Mouse (Mus musculus) mouse trophoblast stem cell (cell line): Measurements from ENCODE around the gene Adgre4.
"Not testable (repeated sequence)": the region's sequence is repeated elsewhere in the genome, so short reads cannot be mapped to it uniquely, and the experiment has no call there.

Experiments used
- in situ Hi-C, 2 experiments: fragments of 300-500 bp; cut with MseI, MboI; formaldehyde crosslinking; loops; 2 replicates in 1 of 2; 3 replicates in 1 of 2; pipeline ENCODE4 v1.15.1; 2025

Gene Adgre4

DNA sequence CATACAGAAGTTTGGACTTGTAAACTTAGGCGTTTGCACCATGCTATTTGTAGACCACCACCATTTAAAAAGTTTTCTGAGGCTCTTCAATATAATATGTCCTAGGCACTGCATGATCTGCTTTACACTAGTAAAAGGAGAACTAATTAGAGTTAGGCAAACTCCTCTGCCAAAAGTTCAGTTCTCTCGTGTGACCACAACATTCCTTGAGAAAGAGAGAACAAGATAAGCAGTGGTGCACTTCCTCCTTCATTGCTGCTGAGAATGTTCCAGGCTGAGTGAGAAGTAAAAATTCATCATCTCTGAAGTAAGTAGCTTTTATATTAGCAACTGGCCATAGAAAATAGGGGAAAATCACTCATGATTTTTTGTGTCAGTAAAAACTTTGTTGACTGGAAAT is at the start of gene Adgre4:
TSS of gene Adgre4 (plus strand) at position 199 of the 400 bp plus-strand sequence.
- in situ Hi-C loops, result no loop called here

DNA sequence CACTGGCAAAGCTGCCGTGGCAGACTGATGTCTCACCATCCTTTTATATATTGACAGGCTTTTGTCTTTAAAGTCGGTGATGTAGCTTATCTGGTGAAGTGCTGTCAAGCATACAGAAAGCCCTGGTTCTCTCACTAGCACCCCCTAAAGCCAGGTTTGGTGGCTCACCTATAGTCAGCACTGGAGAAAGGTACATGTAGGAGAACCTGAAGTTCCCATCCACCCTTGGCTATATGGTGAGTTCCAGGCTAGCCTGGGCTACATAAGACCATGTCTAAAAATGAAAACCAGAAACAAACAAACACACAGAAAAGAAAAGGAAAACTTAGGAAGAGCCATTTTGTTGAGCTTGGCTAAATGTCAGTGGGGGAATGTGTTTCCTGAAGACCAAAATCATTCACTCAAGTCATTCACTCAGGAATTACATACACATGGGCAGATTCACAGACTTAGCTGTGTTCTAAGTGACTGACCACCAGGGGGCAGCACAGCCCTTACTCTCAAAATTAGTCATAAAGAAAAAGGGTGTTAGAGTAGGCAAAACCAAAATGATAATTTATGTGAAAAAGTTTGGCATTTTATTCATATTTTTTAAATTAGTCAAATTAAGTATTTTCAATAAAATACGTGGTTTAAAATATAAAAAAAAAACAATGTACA is 47.5 kb upstream of the Adgre4 start:
- in situ Hi-C loops, result loop anchor here (10.0 kb wide), 1 partner anchor 183 kb away; no protein-coding TSS in a partner anchor

DNA sequence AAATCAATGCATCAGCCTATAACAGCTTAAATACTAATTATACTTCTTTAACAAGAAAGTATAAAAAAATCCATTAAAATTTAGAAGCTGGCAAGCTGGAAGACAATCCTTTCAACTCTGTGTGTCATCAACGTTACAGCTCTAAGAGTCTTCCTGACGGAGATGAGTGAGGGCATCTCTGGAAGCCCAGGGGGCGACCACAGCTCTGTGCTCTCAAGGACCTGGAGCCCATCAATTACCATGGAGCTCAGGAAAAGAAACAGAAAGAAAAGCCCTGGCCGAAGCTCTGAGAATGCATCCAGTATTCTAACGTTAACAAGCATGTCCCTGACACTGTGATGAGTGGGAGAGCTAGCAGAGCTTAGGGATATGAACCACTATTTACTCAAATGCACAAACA is 46.9 kb upstream of the Adgre4 start:
- in situ Hi-C loops, result loop anchor here (10.0 kb wide), 1 partner anchor 182 kb away; no protein-coding TSS in a partner anchor

DNA sequence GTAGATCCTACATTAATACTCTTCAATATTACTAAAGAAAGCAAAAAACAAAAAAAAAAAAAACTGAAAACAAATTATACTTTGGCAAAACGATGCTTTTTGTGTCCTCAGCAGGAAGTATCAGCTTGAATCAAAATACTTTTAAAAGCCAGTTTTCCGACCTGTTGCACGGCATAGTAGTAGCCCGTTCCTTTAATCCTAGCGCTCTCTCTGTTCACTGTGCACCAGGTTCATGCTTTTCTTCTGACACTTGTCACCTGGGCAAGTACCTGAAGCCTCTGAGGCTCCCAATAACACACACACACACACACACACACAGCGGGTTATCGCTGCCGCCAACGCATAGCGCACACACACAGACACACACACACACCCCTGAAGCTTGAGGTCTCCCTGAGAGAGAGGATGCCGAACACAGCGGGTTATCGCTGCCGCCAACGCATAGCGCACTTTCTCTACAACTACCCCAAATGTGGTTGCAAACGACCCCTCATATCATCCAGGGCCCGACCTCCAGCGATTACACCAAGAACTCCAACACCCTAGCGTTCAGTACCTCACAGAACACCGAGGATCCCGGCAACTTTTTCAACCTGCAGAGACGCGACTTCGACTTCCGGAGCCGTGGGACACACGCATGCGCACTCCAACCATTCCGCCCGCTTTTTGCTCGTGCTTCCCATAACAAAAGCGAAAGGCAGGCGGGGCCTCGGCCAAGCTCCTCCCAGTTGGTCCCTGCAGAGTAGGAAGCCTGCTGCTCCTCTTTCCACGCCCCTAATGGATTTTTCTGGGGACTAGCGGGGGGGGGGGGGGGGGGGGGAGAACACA is 37.6 kb upstream of the Adgre4 start, which contains the start of gene Pot1b:
TSS of gene Pot1b (minus strand) at position 645 of the 828 bp plus-strand sequence.
- in situ Hi-C loops, result no loop called here

DNA sequence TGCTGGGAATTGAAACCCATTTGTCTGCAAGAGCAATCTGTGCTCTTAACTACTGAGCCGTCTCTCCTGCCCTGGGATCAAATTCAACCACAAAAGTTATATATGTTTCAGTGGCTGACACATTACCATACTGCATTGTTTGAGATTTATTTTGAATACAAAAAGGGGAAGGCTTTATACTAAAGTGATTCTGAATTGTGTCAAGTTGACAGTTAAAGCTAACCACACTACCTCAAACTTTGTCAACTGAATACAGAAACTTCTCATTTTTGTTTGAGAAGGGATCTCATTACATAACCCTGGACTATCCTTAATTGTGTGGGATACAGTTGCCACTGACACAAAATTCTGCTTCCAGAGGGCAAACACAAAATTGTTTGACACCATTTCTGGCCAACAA is 28.5 kb upstream of the Adgre4 start:
- in situ Hi-C loops, result no loop called here

DNA sequence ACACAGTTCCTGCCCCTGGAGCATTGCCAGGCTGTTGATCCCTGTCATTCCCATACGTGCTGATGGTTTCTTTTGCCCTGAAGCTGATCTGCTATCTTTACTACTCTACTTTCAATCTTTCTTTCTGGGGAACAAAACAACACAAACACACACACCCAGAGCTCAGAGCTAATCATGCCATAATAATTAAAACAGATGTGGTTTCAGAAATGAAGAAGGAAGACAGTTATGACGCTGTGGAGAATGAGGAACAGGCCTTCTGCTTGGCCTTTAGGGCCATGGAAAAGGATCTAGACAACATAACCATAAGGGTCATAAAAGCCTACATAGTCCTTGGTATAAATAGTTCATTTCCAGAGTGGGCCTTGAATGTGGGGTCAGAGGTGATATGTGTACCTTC is 27.5 kb upstream of the Adgre4 start:
- in situ Hi-C loops, result no loop called here

- in situ Hi-C loops, result no loop called here
Measured at GRCm38 (mm10) chr17:55726193-55726592, 23.6 kb upstream of the Adgre4 start.

GRCm38 (mm10) chr17:55736675-55737074 is 13.1 kb upstream of the Adgre4 start:
- in situ Hi-C loops, result no loop called here

DNA sequence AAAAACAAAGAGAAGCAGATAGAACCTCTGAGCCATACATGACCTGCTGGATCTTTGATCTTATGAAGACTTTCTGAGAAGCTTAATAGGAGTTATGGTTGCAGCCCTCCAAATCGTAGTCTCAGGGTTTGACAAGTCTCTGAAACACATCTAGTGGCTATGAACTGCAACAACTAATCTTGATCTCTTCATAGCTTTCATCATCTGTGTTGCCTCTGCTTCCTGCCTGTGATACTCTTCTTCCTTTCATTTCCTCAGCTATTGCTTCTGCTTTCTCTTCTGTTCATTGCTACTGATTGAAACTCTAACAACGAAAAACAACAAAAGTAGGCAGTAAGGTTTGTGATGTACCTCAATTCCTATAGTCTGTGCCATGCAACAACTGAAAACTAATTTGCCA is 1.4 kb downstream of the Adgre4 start:
- in situ Hi-C loops, result no loop called here

DNA sequence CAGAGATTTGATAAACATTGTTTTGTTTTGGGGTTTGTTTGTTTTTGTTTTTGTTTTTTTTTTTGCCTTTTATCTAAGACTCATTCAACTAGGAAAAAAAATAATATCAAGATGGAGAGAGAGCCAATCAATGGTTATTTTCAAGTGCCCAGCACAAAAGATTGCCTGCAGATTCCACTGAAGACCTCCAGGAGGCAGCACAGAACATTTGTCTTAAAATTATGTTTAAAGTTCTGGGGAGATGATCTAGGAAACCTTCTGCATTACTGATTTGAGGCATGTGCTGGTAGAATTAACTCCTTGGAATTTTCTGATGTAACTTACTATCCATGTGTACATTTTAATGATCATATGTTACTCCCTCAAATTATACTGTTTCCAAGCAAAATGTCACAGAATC is 63.9 kb downstream of the Adgre4 start:
- in situ Hi-C loops, result no loop called here

GRCm38 (mm10) chr17:55816853-55817252 is 67.1 kb downstream of the Adgre4 start:
- in situ Hi-C loops, result no loop called here

- in situ Hi-C loops, result no loop called here
Measured at GRCm38 (mm10) chr17:55821566-55821965, 71.8 kb downstream of the Adgre4 start.

DNA sequence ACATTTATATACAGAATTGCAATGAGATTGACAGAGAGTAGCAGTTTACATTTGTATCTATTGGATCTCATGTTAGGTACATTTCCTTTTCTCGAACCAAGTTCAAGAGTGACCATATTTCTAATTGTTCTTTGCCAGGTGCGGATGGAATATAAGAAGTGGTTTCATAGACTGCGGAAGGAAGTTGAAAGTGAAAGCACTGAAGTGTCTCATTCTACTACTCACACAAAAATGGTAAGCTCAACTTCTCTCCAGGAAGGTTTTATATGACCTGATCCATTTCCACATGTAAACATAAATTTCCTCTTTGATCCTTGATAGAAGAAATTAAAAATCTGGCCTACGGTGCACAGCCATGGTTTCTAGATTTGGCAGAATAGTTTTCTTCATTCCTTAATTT is 93.3 kb downstream of the Adgre4 start:
- in situ Hi-C loops, result no loop called here

DNA sequence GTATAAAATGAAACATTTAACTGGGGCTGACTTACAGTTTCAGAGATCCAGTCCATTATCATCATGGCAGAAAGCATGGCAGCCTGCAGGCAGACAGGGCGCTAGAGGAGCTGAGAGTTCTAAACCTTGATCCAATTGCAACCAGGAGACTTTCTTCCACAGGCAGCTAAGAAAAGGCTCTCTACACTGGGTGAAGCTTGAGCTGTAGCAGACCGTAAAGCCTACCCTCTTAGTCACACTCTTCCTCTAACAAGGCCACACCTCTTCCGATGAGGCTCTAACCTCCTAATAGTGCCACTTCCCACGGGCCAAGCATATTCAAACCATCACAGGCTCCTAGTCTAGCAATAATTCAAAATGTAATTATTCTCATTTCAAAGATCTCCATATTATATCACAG is 127.4 kb downstream of the Adgre4 start:
- in situ Hi-C loops, result no loop called here

GRCm38 (mm10) chr17:55878282-55878635 is 128.5 kb downstream of the Adgre4 start:
- in situ Hi-C loops, result not testable (repeated sequence)

DNA sequence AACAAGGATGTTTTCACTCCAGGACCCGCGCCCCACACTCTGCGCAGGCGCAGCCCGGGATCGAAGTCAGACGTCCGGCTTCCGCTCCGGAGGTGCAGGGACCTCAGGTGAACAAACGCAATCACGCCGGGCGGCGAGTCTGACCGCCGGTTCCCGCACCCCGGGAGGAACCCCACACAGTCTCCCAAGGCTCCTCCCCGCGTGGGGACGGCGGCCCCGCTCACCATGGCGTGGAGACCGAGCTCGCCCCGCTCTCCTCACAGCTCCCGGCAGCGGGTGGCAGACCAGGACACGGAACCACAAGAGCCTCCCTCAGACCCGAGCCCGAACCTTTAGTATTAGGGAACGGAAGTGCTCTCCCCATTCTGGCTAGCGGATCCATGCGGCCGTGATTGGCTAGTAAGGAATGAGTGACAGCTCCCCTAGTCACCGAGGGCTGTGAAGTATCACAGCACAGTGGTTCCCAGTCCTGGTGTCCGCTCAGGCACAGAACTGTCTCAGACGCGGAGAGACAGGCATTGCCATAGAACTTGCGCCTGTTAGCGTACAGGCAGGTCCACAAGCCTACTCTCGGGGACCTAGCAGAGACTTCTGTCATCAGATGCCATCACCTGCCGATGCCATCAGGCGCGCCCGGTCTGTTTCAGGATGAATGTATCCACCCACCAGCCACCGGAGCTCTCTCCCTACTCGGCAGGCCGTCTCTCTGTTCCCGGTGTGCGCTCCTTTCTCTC is 129.0 kb downstream of the Adgre4 start, which contains the start of gene Zfp119a:
TSS of gene Zfp119a (minus strand) at position 295 of the 734 bp plus-strand sequence.
- in situ Hi-C loops, result not testable (repeated sequence)

DNA sequence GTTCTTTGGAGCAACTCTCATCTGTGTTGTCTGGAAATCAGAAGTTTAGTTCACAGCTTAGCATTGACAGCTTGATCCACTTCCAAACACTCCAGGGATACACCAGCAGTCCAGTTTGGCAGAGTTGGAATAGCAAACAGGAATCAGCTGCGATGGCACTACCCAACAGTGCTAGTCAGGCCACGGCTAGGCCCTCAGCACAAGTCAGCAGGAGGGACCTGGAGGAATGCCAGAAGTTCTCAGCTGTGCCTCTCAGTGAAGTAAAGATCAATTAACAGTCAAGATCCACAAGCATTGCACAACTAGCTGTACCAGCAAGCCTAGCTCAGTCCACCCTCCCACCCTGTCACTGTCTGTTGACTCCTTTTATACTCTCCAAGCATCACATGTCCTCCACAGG is 133.8 kb downstream of the Adgre4 start:
- in situ Hi-C loops, result loop anchor here (10.0 kb wide), 1 partner anchor 179 kb away; no protein-coding TSS in a partner anchor

- in situ Hi-C loops, result loop anchor here (10.0 kb wide), 1 partner anchor 180 kb away; no protein-coding TSS in a partner anchor
Measured at GRCm38 (mm10) chr17:55884912-55885311, 135.1 kb downstream of the Adgre4 start.

DNA sequence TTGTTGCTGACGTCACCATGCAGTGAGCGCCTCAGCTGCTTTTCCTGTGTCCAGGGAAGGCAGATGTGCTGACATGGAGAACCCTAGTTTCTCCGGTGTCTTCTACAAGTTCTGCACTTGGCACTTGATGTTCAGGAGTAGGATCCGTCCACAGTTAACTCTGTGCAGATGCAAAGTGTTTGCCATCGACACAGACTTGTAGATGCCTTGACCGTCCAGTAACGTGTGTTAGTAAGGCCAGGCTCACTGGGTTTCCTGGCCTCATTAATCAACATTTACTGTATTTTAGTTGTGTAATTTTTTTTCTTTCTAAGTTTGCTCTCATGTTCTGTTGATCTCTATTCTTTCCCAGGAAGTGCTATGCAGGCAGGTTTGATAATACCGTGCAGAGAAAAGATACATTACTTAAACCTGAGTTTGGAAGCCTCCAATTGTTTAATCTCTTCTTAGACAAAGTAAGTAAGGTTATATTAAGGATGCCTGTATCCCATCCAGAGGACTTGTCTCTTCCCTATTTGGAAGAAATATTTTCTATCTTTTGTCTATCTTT is 142.7 kb downstream of the Adgre4 start:
- in situ Hi-C loops, result not testable (repeated sequence)

DNA sequence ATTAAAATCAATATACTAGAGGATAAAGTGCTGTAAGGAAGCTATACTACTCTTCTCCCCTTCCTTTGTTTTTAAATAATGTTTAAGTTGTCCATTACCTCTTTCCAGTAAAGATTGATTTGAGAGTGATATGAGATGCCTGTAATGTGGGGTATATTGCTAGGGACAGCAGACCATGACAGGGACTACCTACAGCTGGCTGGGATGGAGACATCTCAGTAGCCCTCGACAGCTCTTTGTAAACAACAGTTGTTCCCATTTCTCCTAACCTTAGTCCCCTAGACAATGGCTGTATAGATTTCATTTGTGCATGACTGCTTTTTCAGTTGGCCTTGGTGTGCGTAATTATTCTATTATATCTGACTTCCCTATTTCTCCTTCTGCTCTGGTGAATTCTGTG is 153.3 kb downstream of the Adgre4 start:
- in situ Hi-C loops, result no loop called here
